Comparison of ENCODE assay signal across 11 mouse cellular contexts in genomic region chr6:98435676-98436075, GRCm38 (mm10).
A peak's percentile ranks its signal among the peaks of the same experiment; 100 is the strongest.
DNase-seq lines count a peak whose midpoint lies in the region; ATAC-seq lines count a peak whose summit lies in the region.
"Had no signal": no experiment of that assay in that cellular context is flagged by ENCODE, and none has a peak within 500 bp of the region (broad histone marks: within the 10 kb centered on the region; RNA-seq: fewer than 3 reads in every experiment).

No protein-coding gene starts in this region.

- no peak for DNase-seq in heart, postnatal 14 days
- peak; percentile 3 for DNase-seq in ovary, postnatal 36 days (ENCODE audit: low spot score)
- DNase-seq in ovary, postnatal 14 days (ENCODE audit: low spot score) = no peak
- DNase-seq in limb, embryonic 10.5 days (ENCODE audit: low spot score) = peak; percentile 31
- no peak for DNase-seq in right cerebral cortex, postnatal 36 days (ENCODE audit: low spot score in 2 of 2)
- no peak for DNase-seq in adrenal gland, postnatal 10 days
- DNase-seq: gastrocnemius, postnatal 10 days; kidney, adult 9 months; lung, postnatal 10 days had no signal

- H3K9me3 ChIP-seq in heart, embryonic 15.5 days (replicated peaks) = no peaks in the 10 kb centered on the region
- H3K9me3 ChIP-seq in limb, embryonic 10.5 days (replicated peaks) = no peaks in the 10 kb centered on the region
- H3K9me3 ChIP-seq in kidney, embryonic 14.5 days (ENCODE audit: control insufficient read depth, low read length) = no peaks in the 10 kb centered on the region

- H3K4me3 ChIP-seq in heart, embryonic 15.5 days = peak overlapping the region; percentile 22
- no peak overlapping the region for H3K4me3 ChIP-seq in limb, embryonic 10.5 days
- H3K4me3 ChIP-seq in kidney, embryonic 14.5 days (ENCODE audit: low read length) = no peak overlapping the region

- ATAC-seq in heart, embryonic 15.5 days (replicated peaks; ENCODE audit: insufficient number of reproducible peaks, insufficient read depth, low FRiP score, low read depth) = no peak
- no peak for ATAC-seq in kidney, embryonic 14.5 days (ENCODE audit: low FRiP score, low TSS enrichment)

- no peak overlapping the region for H3K9ac ChIP-seq in heart, embryonic 15.5 days
- no peak overlapping the region for H3K9ac ChIP-seq in kidney, embryonic 14.5 days (ENCODE audit: low read depth, low read length)

- no peaks in the 10 kb centered on the region for H3K27me3 ChIP-seq in heart, embryonic 15.5 days
- H3K27me3 ChIP-seq in limb, embryonic 10.5 days (ENCODE audit: low read depth, poor library complexity, severe bottlenecking) = 0 out of 2 replicates have a peak, but pooled peaks cover 3% of the 10 kb centered on the region
- no peaks in the 10 kb centered on the region; the same call in 1 of the 2 replicates for H3K27me3 ChIP-seq in kidney, embryonic 14.5 days (ENCODE audit: control insufficient read depth, insufficient read depth, low read length)

- WGBS in heart, embryonic 15.5 days = 17% methylated on average over 6 of the region's 6 CpGs
- 24% methylated on average over 6 of the region's 6 CpGs for WGBS in limb, embryonic 10.5 days
- 33% methylated on average over 6 of the region's 6 CpGs for WGBS in kidney, embryonic 14.5 days

- H3K36me3 ChIP-seq in heart, embryonic 15.5 days = no peaks in the 10 kb centered on the region
- H3K36me3 ChIP-seq in limb, embryonic 10.5 days = no peaks in the 10 kb centered on the region
- H3K36me3 ChIP-seq in kidney, embryonic 14.5 days (ENCODE audit: control insufficient read depth, insufficient read depth, low read length) = no peaks in the 10 kb centered on the region

- H3K4me1 ChIP-seq in heart, embryonic 15.5 days (replicated peaks) = no peaks in the 10 kb centered on the region
- no peaks in the 10 kb centered on the region for H3K4me1 ChIP-seq in limb, embryonic 10.5 days
- no peaks in the 10 kb centered on the region for H3K4me1 ChIP-seq in kidney, embryonic 14.5 days (ENCODE audit: control insufficient read depth, insufficient read depth, low read length)

- no peak overlapping the region for H3K27ac ChIP-seq in heart, embryonic 15.5 days
- no peak overlapping the region for H3K27ac ChIP-seq in limb, embryonic 10.5 days
- no peak overlapping the region for H3K27ac ChIP-seq in kidney, embryonic 14.5 days (ENCODE audit: low read depth, low read length)

- intact Hi-C loops in heart, postnatal 14 days (cut with DNase I) = no loop called here

- H3K4me2 ChIP-seq in heart, embryonic 15.5 days = peak overlapping the region; percentile 51
- no peak overlapping the region for H3K4me2 ChIP-seq in kidney, embryonic 14.5 days (replicated peaks; ENCODE audit: low read depth, low read length)

Comparison
In these comparisons a context has a peak if more than half of its experiments do, and no peak if none do; other contexts are left out.
1. DNase-seq: peak in ovary, postnatal 36 days (single experiment) and limb, embryonic 10.5 days (single experiment); none in heart, postnatal 14 days (0 of 2), ovary, postnatal 14 days (single experiment), right cerebral cortex, postnatal 36 days (0 of 2) and adrenal gland, postnatal 10 days (single experiment).